ENCODE assay signal across 9 mouse cellular contexts in the genomic region with DNA sequence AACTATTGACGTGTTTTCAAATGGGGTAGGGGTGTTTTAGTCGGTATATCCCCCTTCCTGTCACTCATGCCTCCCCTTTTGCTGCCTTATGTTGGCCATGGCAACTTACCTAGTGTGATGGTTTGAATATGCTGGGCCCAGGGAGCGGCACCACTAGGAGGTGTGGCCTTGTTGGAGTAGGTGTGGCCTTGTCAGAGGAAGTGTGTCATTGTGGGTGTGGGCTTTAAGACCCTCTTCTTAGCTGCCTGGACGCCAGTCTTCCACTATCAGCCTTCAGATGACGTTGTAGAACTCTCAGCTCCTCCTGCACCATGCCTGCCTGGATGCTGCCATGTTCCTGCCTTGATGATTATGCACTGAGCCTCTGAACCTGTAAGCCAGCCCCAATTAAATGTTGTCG. TPM values are rescaled to one million over a fixed set of nuclear protein-coding genes. Genes with fewer than 3 reads are reported as not detected.
DNase-seq lines count a peak whose midpoint lies in the region; ATAC-seq and TF ChIP-seq lines count a peak whose summit lies in the region.
"Had no signal": no experiment of that assay in that cellular context is flagged by ENCODE, and none has a peak within 500 bp of the region (broad histone marks: within the 10 kb centered on the region; RNA-seq: fewer than 3 reads in every experiment).

A gene (minus strand): TSS at position 162 of the 400 bp plus-strand sequence.

- no peaks in the 10 kb centered on the region for H3K27me3 ChIP-seq in kidney, embryonic 14.5 days (ENCODE audit: control insufficient read depth, insufficient read depth, low read length)
- H3K27me3 ChIP-seq in intestine, postnatal 0 days (replicated peaks; ENCODE audit: control insufficient read depth, insufficient read depth, low read length) = no peaks in the 10 kb centered on the region
- H3K27me3 ChIP-seq: liver, embryonic 15.5 days had no signal

- H3K4me1 ChIP-seq in kidney, embryonic 14.5 days (ENCODE audit: control insufficient read depth, insufficient read depth, low read length) = no peaks in the 10 kb centered on the region
- H3K4me1 ChIP-seq in intestine, postnatal 0 days (replicated peaks; ENCODE audit: control insufficient read depth, insufficient read depth, low read length) = no peaks in the 10 kb centered on the region

- H3K9ac ChIP-seq in kidney, embryonic 14.5 days (ENCODE audit: low read depth, low read length) = no peak within 1 kb of the TSS
- H3K9ac ChIP-seq in intestine, postnatal 0 days (ENCODE audit: low read depth, low read length) = no peak within 1 kb of the TSS
- H3K9ac ChIP-seq: liver, embryonic 15.5 days had no signal

- H3K27ac ChIP-seq in kidney, embryonic 14.5 days (ENCODE audit: low read depth, low read length) = no peak within 1 kb of the TSS
- no peak within 1 kb of the TSS for H3K27ac ChIP-seq in intestine, postnatal 0 days (ENCODE audit: low read depth, low read length)
- H3K27ac ChIP-seq: liver, embryonic 15.5 days had no signal

- no peak within 1 kb of the TSS for H3K4me2 ChIP-seq in kidney, embryonic 14.5 days (replicated peaks; ENCODE audit: low read depth, low read length)
- no peak within 1 kb of the TSS for H3K4me2 ChIP-seq in intestine, postnatal 0 days (replicated peaks; ENCODE audit: low read depth)
- H3K4me2 ChIP-seq: liver, embryonic 15.5 days had no signal

- TF ChIP-seq CTCF in intestine, postnatal 0 days (IDR thresholded peaks at IDR 0.05; ENCODE audit: low read depth) = no peak

- H3K9me3 ChIP-seq in kidney, embryonic 14.5 days (ENCODE audit: control insufficient read depth, low read length) = no peaks in the 10 kb centered on the region
- no peaks in the 10 kb centered on the region for H3K9me3 ChIP-seq in intestine, postnatal 0 days (ENCODE audit: control insufficient read depth)
- H3K9me3 ChIP-seq: liver, embryonic 15.5 days had no signal

- ATAC-seq in kidney, embryonic 14.5 days (ENCODE audit: low FRiP score, low TSS enrichment) = no peak
- ATAC-seq in intestine, postnatal 0 days = no peak
- no peak for ATAC-seq in monocyte, adult 5-6 weeks (replicated peaks; ENCODE audit: insufficient number of reproducible peaks, low FRiP score, low TSS enrichment, poor library complexity, severe bottlenecking)
- no peak for ATAC-seq in erythroid progenitor cell, adult 5-6 weeks (replicated peaks; ENCODE audit: low FRiP score, poor library complexity, severe bottlenecking)

- 78% methylated on average over 6 of the region's 6 CpGs for WGBS in kidney, embryonic 14.5 days
- WGBS in intestine, postnatal 0 days = 73% methylated on average over 6 of the region's 6 CpGs

- H3K4me3 ChIP-seq in kidney, embryonic 14.5 days (ENCODE audit: low read length) = no peak within 1 kb of the TSS
- H3K4me3 ChIP-seq in intestine, postnatal 0 days (ENCODE audit: low read depth, low read length) = no peak within 1 kb of the TSS
- H3K4me3 ChIP-seq: liver, embryonic 15.5 days had no signal

- no peaks in the 10 kb centered on the region for H3K36me3 ChIP-seq in kidney, embryonic 14.5 days (ENCODE audit: control insufficient read depth, insufficient read depth, low read length)
- no peaks in the 10 kb centered on the region for H3K36me3 ChIP-seq in intestine, postnatal 0 days (ENCODE audit: control insufficient read depth, insufficient read depth)
- H3K36me3 ChIP-seq: liver, embryonic 15.5 days had no signal

- no peak for DNase-seq in kidney, postnatal 25 days
- no peak for DNase-seq in adrenal gland, postnatal 10 days
- no peak for DNase-seq in gastrocnemius, postnatal 25 days
- DNase-seq in right cerebral cortex, adult 2 months (ENCODE audit: low spot score in 2 of 2) = no peak

RNA-seq across cellular contexts. Expression of the gene that starts here (rescaled TPM):
- polyA plus RNA-seq in kidney, embryonic 14.5 days (2014; fragmentation: Nextera tagmentation; extraction: Ambion mirVana) = 14.7 and 23.0 TPM in 2 replicates
- 10 to 100 TPM; 21.7 to 22.2 TPM for total RNA-seq in adrenal gland, postnatal 10 days (2021)
- total RNA-seq in gastrocnemius, postnatal 25 days (2021) = 100 to 1,000 TPM in 1 of 2 experiments, 10 to 100 TPM in 1; 55.0 to 133 TPM
- 52.0 and 86.5 TPM in 2 replicates for polyA plus RNA-seq in intestine, postnatal 0 days (2015; fragmentation: Nextera tagmentation; extraction: Ambion mirVana)
- 16.3 to 27.2 TPM (median 16.8 TPM) in 3 replicates for total RNA-seq in monocyte, adult 5-6 weeks (2017)
- total RNA-seq in erythroid progenitor cell, adult 5-6 weeks (2015; ENCODE audit: low replicate concordance) = 3.4 and 3.6 TPM in 2 replicates
- total RNA-seq in erythroid progenitor cell, adult 5-6 weeks (2017; ENCODE audit: low replicate concordance) = 1.0 and 3.9 TPM in 2 replicates
